Mouse (Mus musculus): ENCODE measurements around the gene Rnf215.

GRCm38 (mm10) chr11:4122742-4123579 lies 12.0 kb upstream of the Rnf215 start, which contains the start of gene Sec14l2:
- no peak for TF ChIP-seq CTCF (IDR thresholded peaks at IDR 0.05; ENCODE audit: low read depth)
- no peak for TF ChIP-seq EP300 (optimal IDR thresholded peaks at IDR 0.05)

Data from stomach, postnatal 0 days (tissue).